Mouse (Mus musculus) testis, adult 10 weeks (tissue): ENCODE data around the gene Olfr1030. TPM values are rescaled to one million over a fixed set of nuclear protein-coding genes. Genes with fewer than 3 reads are reported as not detected.

ENCODE experiments used
- polyA plus RNA-seq: library from polyadenylated mRNA; stranded (reverse); fragments of 350-450 nt; fragmentation: Illumina TruSeq; extraction: RNeasy Lipid Tissue Mini Kit (QIAGEN cat#74804); gene quantifications from one replicate; pipeline ENCODE4 v1.2.3, GENCODE M21; 2014; ENCODE audit warnings: low read depth, low replicate concordance

Olfr1030 gene
- not detected for polyA plus RNA-seq

GRCm38 (mm10) chr2:85978976-85979375, at the start of gene Olfr1030:
TSS of gene Olfr1030 (plus strand) at chr2:85979276.

GRCm38 (mm10) chr2:85950137-85950536, 28.9 kb upstream of the Olfr1030 start, which contains the start of gene Olfr1028:
TSS of gene Olfr1028 (plus strand) at chr2:85950437.

GRCm38 (mm10) chr2:85973595-85973994, 5.5 kb upstream of the Olfr1030 start, which contains the start of gene Olfr1029:
TSS of gene Olfr1029 (plus strand) at chr2:85973895.

DNA sequence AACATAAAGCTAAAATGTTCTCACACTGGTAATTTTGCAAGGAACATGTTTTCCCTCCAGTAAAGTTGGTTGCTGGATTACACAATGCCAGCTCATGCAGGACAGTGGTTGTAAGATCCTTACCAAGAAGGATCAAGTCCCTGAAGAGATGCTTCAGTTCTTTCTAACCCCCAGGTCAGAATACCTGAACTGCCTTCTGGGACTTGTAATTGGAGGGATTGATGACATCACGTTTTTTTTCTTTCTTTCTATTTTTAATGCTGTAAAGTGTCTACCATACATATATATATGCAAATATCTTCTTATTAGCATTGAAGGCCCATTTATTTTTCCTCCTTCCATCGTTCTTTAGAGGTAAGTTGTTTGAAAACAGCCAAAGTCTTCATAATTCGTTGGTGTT, 10.9 kb downstream of the Olfr1030 start, which contains the start of gene Olfr1031:
Gene Olfr1031, plus strand, starts transcription at position 301 of the 400 bp plus-strand sequence.

DNA sequence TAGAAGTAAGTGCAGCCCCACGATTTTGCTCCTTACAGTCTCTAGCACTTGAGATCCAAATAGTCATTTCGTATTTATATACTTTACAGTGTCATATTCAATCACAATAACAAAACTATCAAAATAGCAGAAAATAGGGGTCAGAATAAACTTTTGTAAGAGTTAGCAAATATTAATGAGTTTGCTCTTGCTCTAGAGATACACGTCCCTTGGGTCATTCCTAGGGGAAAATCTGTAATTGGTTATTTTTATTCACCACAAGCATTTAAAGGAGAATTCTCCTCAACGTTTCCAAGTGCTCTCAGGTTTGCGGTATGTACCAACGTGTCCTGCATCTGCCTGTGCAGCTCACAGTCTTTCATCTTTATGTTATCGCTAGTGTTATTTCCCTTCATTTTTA, 26.2 kb downstream of the Olfr1030 start, which contains the start of gene Olfr1032:
Gene Olfr1032, plus strand, starts transcription at position 301 of the 400 bp plus-strand sequence.

GRCm38 (mm10) chr2:86020406-86020805, 41.3 kb downstream of the Olfr1030 start, which contains the start of gene Olfr1033:
TSS of gene Olfr1033 (plus strand) at chr2:86020633.

Other genes with a start within 250 kb of the Olfr1030 start
- gene Olfr1012, start 216.5 kb upstream of the Olfr1030 start, polyA plus RNA-seq = not detected
- gene Olfr1013, start 212.2 kb upstream of the Olfr1030 start, polyA plus RNA-seq = 0.07 TPM
- gene Olfr1014, start 206.6 kb upstream of the Olfr1030 start, polyA plus RNA-seq = not detected
- not detected for gene Olfr1015, start 197.3 kb upstream of the Olfr1030 start, polyA plus RNA-seq
- gene Olfr1016, start 176.7 kb upstream of the Olfr1030 start, polyA plus RNA-seq = not detected
- gene Olfr1018, start 160.8 kb upstream of the Olfr1030 start, polyA plus RNA-seq = not detected
- not detected for gene Olfr1019, start 133.8 kb upstream of the Olfr1030 start, polyA plus RNA-seq
- gene Olfr1020, start 132.2 kb upstream of the Olfr1030 start, polyA plus RNA-seq = not detected
- gene Olfr1022, start 110.7 kb upstream of the Olfr1030 start, polyA plus RNA-seq = not detected
- not detected for gene Olfr1023, start 93.6 kb upstream of the Olfr1030 start, polyA plus RNA-seq
- gene Olfr1024, start 74.2 kb upstream of the Olfr1030 start, polyA plus RNA-seq = not detected
- gene Olfr1025-ps1, start 64.1 kb upstream of the Olfr1030 start, polyA plus RNA-seq = not detected
- gene Olfr1026, start 57.7 kb upstream of the Olfr1030 start, polyA plus RNA-seq = not detected
- gene Olfr1028, start 28.8 kb upstream of the Olfr1030 start, polyA plus RNA-seq = not detected
- gene Olfr1029, start 5.4 kb upstream of the Olfr1030 start, polyA plus RNA-seq = 0.35 TPM
- gene Olfr1031, start 11.0 kb downstream of the Olfr1030 start, polyA plus RNA-seq = not detected
- gene Olfr1032, start 26.3 kb downstream of the Olfr1030 start, polyA plus RNA-seq = not detected
- gene Olfr1033, start 41.4 kb downstream of the Olfr1030 start, polyA plus RNA-seq = 1.5 TPM
- gene Olfr1034, start 66.6 kb downstream of the Olfr1030 start, polyA plus RNA-seq = 0.11 TPM
- gene Olfr1036, start 94.7 kb downstream of the Olfr1030 start, polyA plus RNA-seq = not detected
- gene Olfr1037, start 108.1 kb downstream of the Olfr1030 start, polyA plus RNA-seq = 0.15 TPM
- gene Olfr1039, start 156.7 kb downstream of the Olfr1030 start, polyA plus RNA-seq = not detected
- not detected for gene Olfr1040, start 167.5 kb downstream of the Olfr1030 start, polyA plus RNA-seq
- not detected for gene Olfr1042, start 182.6 kb downstream of the Olfr1030 start, polyA plus RNA-seq
- gene Olfr1043, start 188.2 kb downstream of the Olfr1030 start, polyA plus RNA-seq = not detected
- not detected for gene Olfr1044, start 198.5 kb downstream of the Olfr1030 start, polyA plus RNA-seq
- not detected for gene Olfr52, start 206.4 kb downstream of the Olfr1030 start, polyA plus RNA-seq
- not detected for gene Olfr1045, start 223.7 kb downstream of the Olfr1030 start, polyA plus RNA-seq
- gene Olfr1046, start 240.0 kb downstream of the Olfr1030 start, polyA plus RNA-seq = not detected